Mouse (Mus musculus): Measurements from ENCODE around the gene Clk2.
"Not testable (repeated sequence)": the region's sequence is repeated elsewhere in the genome, so short reads cannot be mapped to it uniquely, and the experiment has no call there.

Clk2 gene

DNA sequence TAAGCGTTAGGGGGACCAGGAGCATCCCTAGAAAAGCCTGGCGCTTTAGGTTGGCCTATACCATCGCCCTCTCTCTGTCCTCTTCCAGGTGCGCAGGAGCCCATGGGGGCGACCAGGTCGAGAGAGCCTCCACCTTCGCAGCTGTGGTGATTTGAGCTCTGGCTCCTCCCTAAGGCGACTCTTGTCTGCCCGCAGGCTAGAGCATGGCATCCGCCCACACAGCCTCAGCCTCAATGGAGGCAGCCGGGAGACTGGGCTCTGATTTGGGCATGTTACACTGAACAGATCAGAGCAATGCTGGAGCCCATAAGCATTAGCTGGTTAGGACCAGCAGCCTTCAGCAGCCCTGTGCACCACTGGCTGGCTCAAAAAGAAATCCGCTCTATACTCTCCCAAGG, 23.9 kb downstream of the Clk2 start:
- DNase-seq (ENCODE audit: low spot score in 2 of 2), result peak; percentile 29 to 34

DNA sequence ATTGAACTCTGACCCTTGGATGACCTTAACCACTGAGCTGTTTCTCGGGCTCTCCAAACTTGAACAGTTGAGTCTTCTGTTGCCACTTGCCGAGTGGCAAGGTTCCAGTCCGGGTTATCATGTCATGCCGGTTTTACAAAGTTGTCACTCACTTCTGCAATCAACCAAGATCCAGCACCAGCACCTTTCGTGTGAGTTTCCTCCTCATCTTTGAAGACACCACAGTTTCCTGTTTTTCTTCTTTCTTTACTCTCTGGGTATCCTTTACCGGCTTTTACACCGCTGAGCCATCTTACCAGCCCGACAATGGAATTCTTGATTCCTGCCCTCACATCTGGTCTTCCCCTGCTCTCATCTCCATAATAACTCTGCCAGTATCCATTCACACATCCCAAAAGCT, 25.8 kb downstream of the Clk2 start:
- peak; percentile 45 to 60 for DNase-seq (ENCODE audit: low spot score in 2 of 2)

DNA sequence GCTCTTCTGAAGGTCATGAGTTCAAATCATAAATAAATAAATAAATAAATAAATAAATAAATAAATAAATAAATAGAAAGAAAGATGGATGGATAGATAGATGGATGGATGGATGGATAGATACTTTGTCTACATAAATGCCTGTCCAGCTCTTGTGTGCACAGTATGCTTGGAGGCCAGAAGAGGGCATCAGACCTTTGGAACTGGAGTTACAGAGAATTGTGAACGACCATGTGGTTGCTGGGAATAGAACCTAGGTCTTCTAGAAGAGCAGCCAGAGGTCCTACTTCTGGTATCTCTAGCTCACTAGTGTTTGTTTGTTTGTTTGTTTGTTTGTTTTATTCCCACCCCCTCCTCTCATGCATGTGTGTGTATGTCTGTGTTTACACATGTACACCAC, 28.8 kb downstream of the Clk2 start:
- DNase-seq (ENCODE audit: low spot score in 2 of 2), result no peak

DNA sequence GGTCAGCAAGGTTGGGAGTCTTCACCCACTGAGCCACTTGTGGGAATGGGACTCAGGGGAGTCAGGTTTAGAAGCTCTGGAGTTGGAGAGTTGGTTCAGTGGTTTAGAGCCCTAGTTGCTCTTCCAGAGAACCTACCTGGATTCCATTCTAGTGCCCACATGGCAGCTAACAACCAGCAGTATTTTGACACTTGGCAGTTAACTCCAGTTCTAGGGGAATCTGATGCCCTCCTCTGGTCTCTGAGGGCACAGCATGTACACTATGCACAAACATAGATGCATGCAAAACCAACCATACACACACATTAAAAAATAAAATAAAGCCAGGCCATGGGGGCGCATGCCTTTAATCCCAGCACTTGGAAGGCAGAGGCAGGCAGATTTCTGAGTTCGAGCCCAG, 29.3 kb downstream of the Clk2 start:
- peak; percentile 38 to 54 for DNase-seq (ENCODE audit: low spot score in 2 of 2)

DNA sequence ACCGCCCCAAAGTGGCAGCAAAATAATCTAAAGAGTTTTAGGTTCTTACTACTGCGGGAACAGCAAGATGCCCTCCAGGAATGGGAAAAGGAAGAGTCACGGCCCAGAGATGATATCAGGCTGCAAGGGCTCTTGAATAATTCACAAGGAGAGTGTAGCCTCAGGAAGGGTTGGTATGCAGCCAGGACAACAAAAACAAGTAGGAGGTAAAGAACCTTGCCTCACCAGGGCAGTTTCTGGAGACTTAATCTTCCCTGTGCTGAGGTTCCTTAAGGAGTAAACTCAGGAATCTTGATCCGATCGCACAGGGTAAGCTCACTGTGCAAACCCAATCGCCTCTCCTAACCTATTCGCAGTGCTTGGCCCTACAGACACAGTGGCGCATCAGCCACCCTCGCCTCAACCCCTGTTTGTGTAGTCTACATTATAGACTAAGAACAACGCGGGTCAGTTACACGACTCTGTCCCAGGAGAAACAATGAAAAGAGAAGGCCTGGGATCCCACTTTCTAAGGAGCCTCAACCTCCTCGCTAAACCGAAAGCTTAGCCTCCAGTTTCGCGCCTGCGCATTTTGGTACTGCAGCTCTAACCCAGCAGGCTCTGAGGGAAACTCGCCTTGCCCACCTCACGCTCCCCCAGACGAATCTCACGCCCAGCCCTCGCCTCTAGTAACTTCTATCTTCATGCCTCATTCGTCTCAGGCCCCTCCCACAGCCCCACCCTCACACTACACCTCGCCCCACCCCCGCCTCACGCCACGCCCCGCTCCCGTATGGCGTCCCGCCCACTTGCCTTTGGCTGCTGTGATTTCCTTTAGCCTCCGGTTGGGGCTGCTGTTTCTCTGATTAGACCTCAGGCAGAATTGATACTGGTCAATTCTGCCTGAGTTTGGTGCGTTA, 31.6 kb downstream of the Clk2 start:
- DNase-seq (ENCODE audit: low spot score in 2 of 2), result peak; percentile 87 to 91

DNA sequence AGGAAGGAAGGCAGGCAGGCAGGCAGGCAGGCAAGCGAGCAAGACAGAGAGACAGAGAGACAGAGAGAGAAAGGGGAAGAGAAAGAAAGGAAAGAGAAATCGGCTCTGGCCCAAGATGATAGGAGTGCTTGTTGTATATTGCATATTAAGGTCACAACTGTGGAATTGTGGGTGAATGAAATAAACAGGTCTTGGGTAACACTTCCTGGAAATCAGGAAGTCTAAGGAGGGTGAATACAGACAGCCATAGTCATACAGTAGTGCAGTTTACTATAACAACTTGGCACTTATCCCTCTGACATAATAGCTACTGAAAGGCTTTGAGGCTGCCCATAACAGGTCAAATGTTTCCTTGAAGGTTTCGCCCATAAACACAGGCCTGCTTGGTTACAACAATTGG, 35.2 kb downstream of the Clk2 start:
- no peak for DNase-seq (ENCODE audit: low spot score in 2 of 2)

DNA sequence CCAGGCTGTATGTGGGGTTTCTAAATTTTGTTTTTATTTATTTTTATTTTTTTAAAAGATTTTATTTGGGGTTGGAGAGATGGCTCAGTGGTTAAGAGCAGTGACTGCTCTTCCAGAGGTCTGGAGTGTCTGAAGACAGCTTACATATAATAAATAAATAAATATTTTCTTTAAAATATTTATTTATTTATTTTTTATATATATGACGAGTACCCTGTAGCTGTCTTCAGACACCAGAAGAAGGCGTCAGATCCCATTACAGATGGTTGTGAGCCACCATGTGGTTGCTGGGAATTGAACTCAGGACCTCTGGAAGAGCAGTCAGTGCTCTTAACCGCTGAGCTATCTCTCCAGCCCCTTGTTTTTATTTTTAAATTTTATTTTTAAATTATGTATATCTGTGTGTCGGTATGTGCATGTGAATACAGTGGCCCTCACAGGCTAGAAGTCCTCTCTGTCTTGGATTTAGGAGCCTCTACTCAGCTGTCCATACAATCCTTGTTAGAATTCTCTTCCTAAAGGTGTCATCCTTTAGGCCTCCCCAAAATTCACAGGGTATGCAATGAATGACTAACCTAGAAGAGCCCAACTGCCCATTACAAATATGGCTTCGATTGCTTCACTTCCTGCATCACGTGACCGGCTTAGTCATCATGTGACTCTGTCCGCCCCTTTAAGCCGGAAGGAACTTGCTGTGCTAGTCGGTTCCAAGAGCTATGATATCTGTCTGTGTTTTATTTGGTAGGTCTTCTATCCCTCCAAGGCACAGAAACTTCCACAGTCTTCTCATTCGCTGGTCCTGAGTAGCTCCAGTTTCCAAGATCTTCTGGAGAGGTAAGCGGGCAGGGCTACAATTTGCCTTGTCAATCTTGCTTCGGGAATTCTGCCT, 37.9 kb downstream of the Clk2 start, which contains the start of gene Gba:
Gene Gba, plus strand, starts transcription at position 676 of the 889 bp plus-strand sequence.
- DNase-seq (ENCODE audit: low spot score in 2 of 2), result peak; percentile 84 to 87

DNA sequence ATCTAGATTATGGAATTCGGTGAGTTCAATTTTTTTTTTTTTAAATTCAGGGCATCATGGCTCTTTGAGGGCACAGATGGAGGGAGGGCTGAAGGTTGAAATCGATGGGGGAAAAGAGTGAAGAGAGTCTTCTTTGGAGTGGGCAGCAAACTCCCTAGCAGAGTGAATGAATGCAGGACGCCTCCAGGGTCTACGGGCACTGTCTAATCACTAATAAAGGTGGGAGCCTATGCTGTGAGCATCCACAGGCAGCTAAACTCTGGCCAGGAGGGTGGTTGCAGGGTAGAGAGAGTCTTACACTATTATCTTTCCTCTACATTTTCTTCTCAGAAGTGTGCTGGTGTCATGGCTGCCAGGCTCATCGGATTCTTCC, 38.5 kb downstream of the Clk2 start:
- DNase-seq (ENCODE audit: low spot score in 2 of 2), result no peak

DNA sequence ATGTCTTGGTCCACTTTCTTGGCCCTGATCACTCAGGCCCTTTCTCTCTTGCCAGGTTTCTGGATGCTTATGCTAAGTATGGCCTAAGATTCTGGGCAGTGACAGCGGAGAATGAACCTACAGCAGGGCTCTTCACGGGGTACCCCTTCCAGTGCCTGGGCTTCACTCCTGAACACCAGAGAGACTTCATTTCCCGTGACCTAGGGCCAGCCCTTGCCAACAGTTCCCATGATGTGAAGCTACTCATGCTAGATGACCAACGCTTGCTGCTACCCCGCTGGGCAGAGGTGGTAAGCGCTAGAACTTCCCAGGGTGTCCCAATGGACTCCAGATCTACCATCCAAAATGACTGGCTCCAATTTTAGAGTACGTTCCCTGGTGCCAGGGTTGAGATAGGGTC, 41.5 kb downstream of the Clk2 start:
- DNase-seq (ENCODE audit: low spot score in 2 of 2), result no peak

DNA sequence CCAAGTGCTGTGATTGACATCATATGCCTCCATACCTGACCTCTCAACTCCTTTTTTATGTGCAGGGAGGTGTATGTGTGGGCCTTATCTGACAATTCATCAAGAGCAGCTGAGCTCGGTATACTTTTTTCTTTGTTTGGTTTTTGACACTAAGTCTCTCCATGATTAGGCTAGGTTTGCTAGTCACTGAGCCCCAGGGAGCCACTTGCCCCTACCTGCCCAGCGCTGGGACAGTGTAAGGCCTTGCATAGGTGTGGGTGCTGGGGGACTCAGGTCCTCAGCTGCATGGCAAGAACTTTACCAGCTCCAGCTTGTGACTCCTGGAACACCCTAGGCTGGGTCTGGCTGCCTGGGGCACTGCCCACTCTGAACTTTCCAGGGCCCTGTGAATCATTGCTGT, 42.1 kb downstream of the Clk2 start:
- no peak for DNase-seq (ENCODE audit: low spot score in 2 of 2)

DNA sequence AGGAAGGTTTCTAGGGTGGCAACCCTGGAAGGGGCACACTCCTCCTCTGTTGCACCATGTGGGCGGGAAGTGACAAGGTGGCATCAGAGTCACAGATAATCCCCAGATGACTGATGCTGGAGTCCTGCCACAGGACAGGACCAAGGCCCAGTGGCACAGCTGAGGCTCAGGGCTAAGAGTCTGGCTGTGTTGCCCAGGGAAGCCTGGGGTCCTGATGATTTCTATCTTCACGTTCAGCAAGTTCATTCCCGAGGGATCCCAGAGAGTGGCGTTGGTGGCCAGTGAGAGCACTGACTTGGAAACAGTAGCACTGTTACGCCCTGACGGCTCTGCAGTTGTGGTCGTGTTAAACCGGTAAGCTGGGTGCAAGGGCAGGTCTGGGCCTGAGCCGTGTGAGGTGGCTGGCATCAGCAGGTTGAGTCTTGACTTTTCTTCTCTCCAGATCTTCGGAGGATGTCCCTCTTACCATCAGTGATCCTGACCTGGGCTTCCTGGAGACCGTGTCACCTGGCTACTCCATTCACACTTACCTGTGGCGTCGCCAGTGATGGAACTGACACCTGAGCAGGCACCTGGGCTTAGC, 43.6 kb downstream of the Clk2 start:
- no peak for DNase-seq (ENCODE audit: low spot score in 2 of 2)

DNA sequence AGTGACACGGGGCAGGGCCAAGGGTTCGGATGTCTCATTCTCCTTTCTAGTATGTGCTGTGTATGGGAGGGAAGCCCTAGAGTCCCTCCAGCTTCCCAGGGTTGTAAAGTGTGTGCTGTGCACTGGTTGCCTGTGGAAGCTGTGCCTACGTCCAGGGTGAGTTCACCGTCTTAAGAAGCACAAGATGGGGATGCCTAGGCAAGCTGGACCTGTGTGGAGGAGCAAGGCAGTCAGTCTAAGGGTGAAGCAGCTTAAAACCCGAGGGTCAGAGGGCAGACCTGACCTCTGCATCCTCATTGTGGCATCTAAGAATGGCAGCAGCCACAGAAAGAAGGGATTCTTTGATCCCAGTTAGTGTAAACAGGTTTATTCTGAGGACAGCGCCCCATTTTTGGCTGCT, 44.1 kb downstream of the Clk2 start:
- DNase-seq (ENCODE audit: low spot score in 2 of 2), result no peak

DNA sequence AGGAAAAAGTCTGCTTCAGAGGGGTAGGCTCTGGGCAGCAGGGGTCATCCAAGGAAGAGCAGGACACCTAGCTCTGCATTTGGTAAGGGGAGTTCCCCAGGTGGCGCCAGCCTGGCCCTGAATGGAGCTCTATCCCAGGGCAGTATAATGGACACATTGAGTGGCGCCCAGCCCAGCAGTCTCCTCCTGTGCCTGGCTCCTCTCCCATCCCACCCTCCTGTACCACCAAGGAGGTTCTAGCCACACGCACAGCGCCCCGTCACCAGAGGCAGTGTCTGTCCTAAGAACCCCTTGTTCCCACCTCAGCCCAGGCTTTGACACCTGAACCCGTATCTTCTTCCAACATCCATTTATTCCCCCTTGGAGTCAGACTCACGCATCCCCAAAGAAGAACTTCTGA, 45.1 kb downstream of the Clk2 start:
- no peak for DNase-seq (ENCODE audit: low spot score in 2 of 2)

DNA sequence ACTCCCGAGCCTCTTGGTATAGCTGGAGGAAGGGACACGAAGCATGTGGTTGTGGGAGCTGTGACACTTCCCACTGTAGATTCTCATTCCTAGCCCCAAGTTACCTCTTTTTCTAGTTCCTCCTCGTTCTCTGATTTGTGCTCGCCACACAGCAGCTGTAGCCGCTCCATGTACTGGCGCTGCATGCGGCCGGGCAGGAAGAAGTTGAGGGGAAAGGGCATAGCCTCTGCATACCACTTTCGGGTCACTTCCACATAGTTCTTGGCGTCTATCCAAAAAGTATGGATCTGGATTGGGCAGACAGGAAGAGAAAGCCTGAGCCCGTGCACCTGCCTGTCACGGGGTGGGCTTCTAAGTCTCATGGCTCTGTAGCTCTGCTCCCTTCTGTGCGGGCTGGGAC, 45.6 kb downstream of the Clk2 start:
- DNase-seq (ENCODE audit: low spot score in 2 of 2), result no peak

DNA sequence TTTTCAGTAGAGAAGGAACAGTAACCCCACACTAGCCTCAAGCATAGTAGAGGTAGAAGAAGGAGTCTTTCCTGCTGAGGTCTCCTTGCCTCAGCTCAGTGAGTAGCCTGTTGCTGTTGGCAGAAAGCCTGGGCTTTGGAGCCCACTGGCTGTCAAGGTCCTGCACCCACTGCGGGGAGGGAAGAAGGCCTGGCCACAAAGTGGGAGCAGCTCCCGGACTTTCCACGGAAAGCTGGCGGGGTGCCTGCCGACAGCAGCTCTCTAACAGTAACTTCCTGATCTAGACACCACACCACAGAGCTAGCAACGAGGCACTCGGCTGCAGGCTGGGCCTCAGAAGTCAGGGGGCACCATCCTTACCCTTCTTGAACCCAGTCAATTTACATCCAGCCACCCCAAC, 46.1 kb downstream of the Clk2 start:
- DNase-seq (ENCODE audit: low spot score in 2 of 2), result no peak

DNA sequence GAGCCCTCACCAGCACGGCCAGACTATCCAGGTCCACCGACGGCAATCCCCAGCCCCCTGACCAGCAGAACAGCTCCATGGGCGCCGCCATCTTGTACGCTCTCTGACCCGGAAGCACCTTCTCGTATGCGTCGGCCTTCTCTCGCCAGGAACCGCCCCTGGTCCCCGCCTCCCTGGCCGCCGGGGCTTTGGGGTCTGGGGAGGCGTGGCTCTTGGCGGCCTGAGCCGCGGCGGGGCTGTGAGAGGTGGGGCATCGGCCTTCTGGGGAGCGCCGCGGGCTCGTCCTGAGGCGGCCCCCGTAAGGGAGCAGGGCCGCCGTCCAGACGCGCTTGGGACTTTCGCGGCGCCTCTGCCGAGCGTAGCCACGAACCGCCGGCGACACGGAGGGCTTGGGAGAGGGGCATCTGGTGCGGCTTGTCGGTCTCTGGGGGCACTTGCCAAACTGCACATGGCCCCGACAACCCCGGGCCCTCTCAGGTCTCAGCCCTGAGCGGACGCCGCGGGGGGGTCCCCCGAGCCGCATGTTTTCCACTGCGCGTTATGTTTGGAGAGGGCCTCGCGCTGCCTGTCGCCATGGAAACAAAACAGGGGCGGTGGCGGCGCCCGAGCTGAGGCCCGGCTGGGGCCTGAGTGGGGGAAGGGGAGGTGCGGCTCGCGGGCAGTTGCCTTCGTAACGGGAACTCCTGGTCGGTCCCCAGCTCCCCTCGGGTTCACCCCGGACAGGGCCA, 49.4 kb downstream of the Clk2 start:
- peak; percentile 93 to 94 for DNase-seq (ENCODE audit: low spot score in 2 of 2)

DNA sequence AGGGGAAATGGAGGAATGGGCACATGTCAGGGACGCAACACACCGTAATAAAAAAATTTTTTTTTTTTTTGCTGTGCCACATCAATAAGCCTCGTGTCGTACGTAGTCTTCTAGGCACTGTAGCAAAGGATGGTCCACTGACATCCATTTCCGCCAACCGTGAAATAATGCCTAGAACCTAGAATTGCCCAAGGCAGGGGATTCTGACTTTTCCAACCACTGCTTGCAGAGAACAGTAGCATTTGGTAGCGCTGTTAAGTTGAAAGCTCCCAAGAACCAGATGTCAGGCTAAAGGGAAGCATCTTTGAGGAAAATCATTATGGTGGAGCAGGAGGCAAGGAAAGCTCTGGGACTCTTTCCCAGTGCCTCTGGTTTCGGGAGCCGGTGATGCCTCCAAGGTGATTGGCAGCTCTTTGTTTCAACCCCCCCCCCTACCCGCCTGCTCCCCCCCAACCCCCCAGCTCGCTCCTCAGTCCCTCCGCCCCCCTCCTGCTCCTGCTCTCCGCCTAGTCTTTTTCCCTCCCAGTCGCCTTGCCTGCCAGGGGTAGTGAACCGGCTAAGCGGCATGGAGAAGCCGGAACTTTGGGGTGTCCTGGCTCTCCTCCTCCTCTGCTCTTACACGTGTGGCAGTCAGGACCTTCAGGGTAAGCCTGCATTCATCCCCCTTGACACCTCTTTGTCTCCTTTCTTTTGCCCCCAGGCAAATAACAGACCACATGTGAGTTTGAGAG, 50.3 kb downstream of the Clk2 start, which contains the start of gene Thbs3:
Gene Thbs3, plus strand, starts transcription at position 500 of the 731 bp plus-strand sequence.
- no peak for DNase-seq (ENCODE audit: low spot score in 2 of 2)

DNA sequence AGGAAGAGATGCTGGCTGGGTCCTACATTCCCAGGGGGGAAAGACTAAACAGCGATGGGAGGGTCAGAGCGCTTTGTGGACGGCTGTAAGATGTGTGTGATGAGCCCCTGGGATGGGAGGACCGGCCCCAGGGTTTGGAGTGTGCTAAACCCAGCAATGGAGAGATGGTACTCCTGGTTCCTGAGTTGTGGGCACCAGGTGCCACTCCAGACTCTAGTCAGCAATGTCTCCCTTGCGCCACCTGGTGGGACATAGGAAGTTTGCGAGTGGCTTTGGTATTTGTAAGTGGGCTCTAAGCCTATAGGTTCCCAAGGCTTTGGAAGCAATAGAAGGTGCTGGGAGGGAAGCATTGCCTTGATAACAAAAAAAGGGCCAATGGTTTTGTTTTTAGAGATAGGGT, 51.3 kb downstream of the Clk2 start:
- DNase-seq (ENCODE audit: low spot score in 2 of 2), result peak; percentile 75 to 86

DNA sequence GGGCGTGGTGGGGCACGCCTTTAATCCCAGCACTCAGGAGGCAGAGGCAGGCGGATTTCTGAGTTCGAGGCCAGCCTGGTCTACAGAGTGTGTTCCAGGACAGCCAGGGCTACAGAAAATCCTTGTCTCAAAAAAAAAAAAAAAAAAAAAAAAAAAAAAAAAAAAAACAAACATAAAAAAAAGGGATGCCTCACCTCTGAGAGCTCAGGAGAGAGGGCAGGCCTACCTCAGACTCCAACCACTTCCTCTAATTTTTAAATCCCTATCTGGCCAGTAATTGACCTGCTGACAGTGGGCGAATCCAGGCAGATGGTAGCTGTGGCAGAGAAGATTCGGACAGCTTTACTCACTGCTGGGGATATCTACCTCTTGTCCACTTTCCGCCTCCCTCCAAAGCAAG, 51.8 kb downstream of the Clk2 start:
- not testable (repeated sequence) for DNase-seq (ENCODE audit: low spot score in 2 of 2)

DNA sequence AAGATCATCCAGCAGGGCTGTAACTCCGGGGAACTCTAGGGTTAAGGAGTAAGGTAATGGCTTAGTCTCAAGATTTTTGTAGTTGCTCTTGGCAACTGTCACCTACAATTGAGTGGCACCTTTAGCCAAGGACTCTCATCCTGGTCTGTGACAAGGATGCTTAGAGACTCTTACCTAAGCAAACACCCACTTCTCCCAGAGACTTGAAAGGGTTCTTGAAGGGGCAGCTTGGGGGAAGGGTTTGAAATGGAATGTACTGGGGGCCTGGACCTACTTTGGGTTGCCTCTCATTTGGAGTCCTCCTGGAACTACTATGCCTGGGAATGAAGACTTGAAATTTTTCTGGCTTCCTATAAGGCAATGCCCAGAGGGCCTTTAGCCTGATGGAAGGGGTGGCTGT, 53.7 kb downstream of the Clk2 start:
- no peak for DNase-seq (ENCODE audit: low spot score in 2 of 2)

DNA sequence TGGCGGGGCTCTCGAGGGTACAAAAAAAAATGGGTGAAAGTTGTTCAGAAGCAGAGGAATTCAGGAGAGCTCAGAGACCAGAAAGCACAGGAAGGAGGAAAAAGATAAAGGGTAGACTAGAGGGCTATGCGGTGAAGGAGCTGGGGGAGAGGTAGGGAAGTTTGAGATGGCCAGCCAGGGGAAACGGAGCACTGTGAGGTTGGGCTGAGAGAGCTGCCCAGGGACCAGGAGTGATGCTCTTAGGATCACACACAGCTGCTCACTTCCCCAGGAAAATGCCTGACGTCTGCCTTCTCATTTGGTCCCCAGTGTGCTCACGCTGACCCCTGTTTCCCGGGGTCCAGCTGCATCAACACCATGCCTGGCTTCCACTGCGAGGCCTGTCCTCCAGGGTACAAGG, 55.0 kb downstream of the Clk2 start:
- DNase-seq (ENCODE audit: low spot score in 2 of 2), result no peak
